Mouse (Mus musculus) ES-E14 (cell line): Measurements from ENCODE around the gene Prkaca. TPM values are rescaled to one million over a fixed set of nuclear protein-coding genes. Genes with fewer than 3 reads are reported as not detected.

Experiments used
- DNase-seq: peaks from one replicate; pipeline ENCODE4 v3.0.0-alpha.2; 2013; ENCODE audit warnings: low read depth, low spot score
- H3K27ac ChIP-seq: 2 replicates; pipeline ENCODE4 v1.5.1; 2012; ENCODE audit warnings: low read depth, mild to moderate bottlenecking, low read length, moderate library complexity, mixed read lengths; ENCODE audit not compliant: poor library complexity, insufficient read depth, severe bottlenecking
- H3K36me3 ChIP-seq: 2 replicates; pipeline ENCODE4 v1.6.1; 2012; ENCODE audit warnings: mild to moderate bottlenecking, low read length, moderate library complexity, mixed read lengths; ENCODE audit not compliant: control insufficient read depth, poor library complexity, insufficient read depth, severe bottlenecking
- H3K4me1 ChIP-seq, 2 experiments: fragments of 150-350 bp in 1 of 2; sonication (generic) in 1 of 2; 2 replicates each; pipeline ENCODE4 v1.6.1; 2012; ENCODE audit warnings: low read length in 2 of 2, mild to moderate bottlenecking in 1 of 2, mixed read lengths in 1 of 2; ENCODE audit not compliant: control insufficient read depth in 2 of 2, insufficient read depth in 2 of 2, poor library complexity in 1 of 2
- H3K4me3 ChIP-seq, 2 experiments: fragments of 150-350 bp in 1 of 2; sonication (generic) in 1 of 2; 2 replicates each; pipeline ENCODE4 v1.5.1; 2012; ENCODE audit warnings: low read length in 2 of 2, low read depth in 1 of 2, mild to moderate bottlenecking in 1 of 2, mixed read lengths in 1 of 2; ENCODE audit not compliant: insufficient read depth in 1 of 2, poor library complexity in 1 of 2, severe bottlenecking in 1 of 2
- H3K9ac ChIP-seq: 2 replicates; pipeline ENCODE4 v1.6.1; 2012; ENCODE audit warnings: low read depth, mild to moderate bottlenecking, low read length, mixed read lengths; ENCODE audit not compliant: poor library complexity, insufficient read depth, severe bottlenecking
- H3K9me3 ChIP-seq: fragments of 150-350 bp; sonication (generic); 2 replicates; pipeline ENCODE4 v1.6.1; 2012; ENCODE audit warnings: low read depth, mild to moderate bottlenecking, low read length; ENCODE audit not compliant: control insufficient read depth, insufficient read depth
- CHD2 ChIP-seq: IDR thresholded peaks from 2 replicates; pipeline ENCODE4 v1.6.1; 2014; ENCODE audit warnings: mild to moderate bottlenecking, low read depth, low read length, inconsistent platforms
- HCFC1 ChIP-seq: IDR thresholded peaks from 2 replicates; pipeline ENCODE4 v1.6.1; 2012; ENCODE audit warnings: low read length, inconsistent platforms, borderline replicate concordance; ENCODE audit not compliant: insufficient read depth
- MAFK ChIP-seq: IDR thresholded peaks from 2 replicates; pipeline ENCODE4 v1.6.1; 2014; ENCODE audit warnings: mild to moderate bottlenecking, low read depth, low read length, inconsistent platforms; ENCODE audit not compliant: insufficient read depth
- ZC3H11A ChIP-seq: IDR thresholded peaks from 2 replicates; pipeline ENCODE4 v1.6.1; 2012; ENCODE audit warnings: low read depth, mild to moderate bottlenecking, inconsistent platforms, low read length, borderline replicate concordance
- ZNF384 ChIP-seq: IDR thresholded peaks from 2 replicates; pipeline ENCODE4 v1.6.1; 2012; ENCODE audit warnings: low read depth, low read length, inconsistent platforms
- in situ Hi-C, 2 experiments: fragments of 600-800 bp; cut with MboI; formaldehyde crosslinking; loops; one replicate each; pipeline ENCODE4 v1.15.1; 2025; ENCODE audit warnings: low sequenced_read_pairs in 2 of 2, inconsistent platforms in 1 of 2; ENCODE audit not compliant: unreplicated experiment in 2 of 2
- total RNA-seq: library from RNA; depleted of rRNA; stranded (reverse); fragments of 300-350 nt; gene quantifications from 2 replicates; pipeline ENCODE4 v1.2.3, GENCODE M21; 2012

Prkaca gene
- total RNA-seq, 1 experiment = 31.4 TPM

DNA sequence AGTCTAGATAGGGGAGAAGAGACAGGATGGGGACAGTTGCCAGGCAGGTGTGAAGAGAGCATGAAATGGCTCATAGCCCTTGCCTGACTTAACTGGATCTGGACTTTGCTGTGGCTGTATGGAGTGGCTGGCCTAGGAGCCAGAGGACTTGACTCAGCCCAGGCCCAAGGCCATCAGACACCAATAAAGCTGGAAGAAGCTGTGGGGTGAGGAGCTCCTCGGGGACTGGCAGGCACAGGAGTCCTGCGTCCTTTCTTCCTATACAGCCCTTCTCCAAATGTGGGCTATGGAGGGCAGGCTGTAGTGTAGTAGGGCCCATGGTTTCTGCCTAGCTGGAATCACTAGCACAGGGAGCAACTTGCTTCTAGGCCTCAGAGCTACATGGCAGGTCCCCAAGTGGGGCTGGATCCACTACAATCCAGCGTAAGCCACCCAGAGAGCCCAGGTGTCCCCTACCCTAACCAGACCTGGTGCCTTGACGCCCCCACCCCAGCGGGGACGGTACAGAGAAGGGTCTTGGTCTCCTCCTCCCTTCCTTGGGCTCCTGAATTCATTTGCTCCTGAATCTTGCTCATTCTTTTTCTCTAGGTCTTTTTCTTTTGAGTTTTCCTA, 31.6 kb upstream of the Prkaca start:
- no peak overlapping the region for H3K27ac ChIP-seq
- no peak overlapping the region for H3K4me3 ChIP-seq
- H3K4me1 ChIP-seq = peaks cover 0 to 13% of the 10 kb centered on the region in 2 experiments; a peak in 1 of 4 replicates
- in situ Hi-C loops = no loop called here
- peaks cover 32% of the 10 kb centered on the region for H3K36me3 ChIP-seq
- DNase-seq = no peak
- no peak overlapping the region for H3K9ac ChIP-seq
- no peak for TF ChIP-seq HCFC1
- TF ChIP-seq MAFK = no peak
- TF ChIP-seq ZC3H11A = no peak
- no peak for TF ChIP-seq ZNF384
- no peak for TF ChIP-seq CHD2
- H3K9me3 ChIP-seq = no peaks in the 10 kb centered on the region

DNA sequence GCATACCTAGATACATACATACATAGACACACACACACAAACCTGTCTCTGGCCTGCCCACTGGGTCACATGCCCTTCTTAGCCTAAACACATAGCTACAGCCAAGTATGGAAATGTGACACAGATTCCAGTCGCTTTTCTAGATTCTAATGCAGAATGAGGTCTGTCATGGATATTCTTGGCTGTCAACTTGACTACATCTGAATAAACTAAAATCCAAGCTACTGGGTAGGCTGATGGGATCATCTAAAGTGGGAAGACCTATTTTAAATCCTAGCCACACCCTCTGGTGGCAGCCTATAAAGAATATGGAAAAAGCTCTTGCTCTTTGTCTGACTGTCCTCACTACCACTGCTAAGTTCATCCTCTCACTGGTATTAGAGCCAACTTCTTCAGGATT, 30.3 kb upstream of the Prkaca start:
- no peak overlapping the region for H3K27ac ChIP-seq
- DNase-seq = no peak
- in situ Hi-C loops = no loop called here
- H3K36me3 ChIP-seq = peaks cover 21% of the 10 kb centered on the region
- no peak overlapping the region for H3K4me3 ChIP-seq
- H3K9ac ChIP-seq = no peak overlapping the region
- peaks cover 0 to 13% of the 10 kb centered on the region in 2 experiments; a peak in 1 of 4 replicates for H3K4me1 ChIP-seq
- TF ChIP-seq HCFC1 (no peak), ZC3H11A (no peak), MAFK (no peak), ZNF384 (no peak), CHD2 (no peak)
- no peaks in the 10 kb centered on the region for H3K9me3 ChIP-seq

DNA sequence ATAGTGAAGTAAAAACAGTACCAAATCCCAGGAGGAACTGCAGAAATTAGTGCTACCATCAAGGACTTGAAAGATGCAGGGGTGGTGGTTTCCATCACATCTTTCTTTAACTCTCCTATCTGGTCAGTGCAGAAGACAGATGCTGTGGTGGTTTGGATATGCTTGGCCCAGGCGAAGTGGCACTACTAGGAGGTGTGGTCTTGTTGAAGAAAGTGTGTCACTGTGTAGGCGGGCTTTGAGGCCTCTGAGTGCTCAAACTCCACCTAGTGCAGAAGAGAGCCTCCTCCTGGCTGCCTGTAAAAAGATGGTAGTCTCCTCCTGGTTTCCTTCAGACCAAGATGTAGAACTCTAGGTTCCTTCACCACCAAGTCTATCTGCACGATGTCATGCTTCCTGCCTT, 27.3 kb upstream of the Prkaca start:
- peaks cover 0 to under 1% of the 10 kb centered on the region in 2 experiments; a peak in 1 of 4 replicates for H3K4me1 ChIP-seq
- in situ Hi-C loops = no loop called here
- no peak for DNase-seq
- no peak for TF ChIP-seq MAFK
- no peak for TF ChIP-seq ZC3H11A
- TF ChIP-seq CHD2 = no peak
- TF ChIP-seq ZNF384 = no peak
- TF ChIP-seq HCFC1 = no peak
- no peak overlapping the region for H3K27ac ChIP-seq
- no peak overlapping the region for H3K9ac ChIP-seq
- no peaks in the 10 kb centered on the region for H3K9me3 ChIP-seq
- no peaks in the 10 kb centered on the region for H3K36me3 ChIP-seq
- no peak overlapping the region for H3K4me3 ChIP-seq

DNA sequence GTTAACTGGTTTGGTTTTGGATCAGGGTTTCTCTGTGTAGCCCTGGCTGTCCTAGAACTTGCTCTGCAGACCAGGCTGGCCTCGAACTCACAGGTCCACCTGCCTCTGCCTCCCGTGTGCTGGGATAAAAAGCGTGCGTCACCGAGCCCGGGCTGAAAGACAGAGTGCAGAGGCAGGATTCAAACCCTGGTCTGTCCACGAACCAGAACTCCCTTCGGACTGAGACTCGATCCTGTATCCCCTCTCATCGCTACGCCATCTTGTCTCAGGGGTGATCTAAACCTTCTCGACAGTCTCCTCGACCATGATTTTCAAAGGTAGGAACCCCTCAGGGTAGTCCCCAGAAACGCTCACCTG, 18.1 kb upstream of the Prkaca start:
- H3K9ac ChIP-seq = peak overlapping the region; percentile 74
- peak overlapping the region; percentile 59 to 84 for H3K4me3 ChIP-seq
- no peak for TF ChIP-seq ZC3H11A
- no peak for TF ChIP-seq MAFK
- no peak for TF ChIP-seq CHD2
- no peak for TF ChIP-seq ZNF384
- no peak for TF ChIP-seq HCFC1
- H3K27ac ChIP-seq = 0 out of 2 replicates have a peak overlapping the region, but pooled peaks have one; percentile 9
- H3K4me1 ChIP-seq = peaks cover 3 to 5% of the 10 kb centered on the region in 2 experiments; a peak in 2 of 4 replicates
- H3K9me3 ChIP-seq = no peaks in the 10 kb centered on the region
- in situ Hi-C loops = no loop called here
- no peak for DNase-seq
- H3K36me3 ChIP-seq = peaks cover 2% of the 10 kb centered on the region; the same call in 1 of the 2 replicates
